Mouse (Mus musculus) kidney, adult 2 months (tissue): ENCODE results near the gene Hmga2.

Experiments
- CTCF ChIP-seq: fragments of 200-500 bp; conservative IDR thresholded peaks from 2 replicates; pipeline ENCODE4 v1.5.1; 2011; ENCODE audit warnings: low read depth, mild to moderate bottlenecking, control low read depth, low read length, moderate library complexity, mixed read lengths; ENCODE audit not compliant: insufficient read depth, insufficient read length
- POLR2A ChIP-seq: fragments of 200-500 bp; IDR thresholded peaks from one replicate; pipeline ENCODE4 v1.6.1; 2011; ENCODE audit warnings: low read depth, low read length, control low read depth

DNA sequence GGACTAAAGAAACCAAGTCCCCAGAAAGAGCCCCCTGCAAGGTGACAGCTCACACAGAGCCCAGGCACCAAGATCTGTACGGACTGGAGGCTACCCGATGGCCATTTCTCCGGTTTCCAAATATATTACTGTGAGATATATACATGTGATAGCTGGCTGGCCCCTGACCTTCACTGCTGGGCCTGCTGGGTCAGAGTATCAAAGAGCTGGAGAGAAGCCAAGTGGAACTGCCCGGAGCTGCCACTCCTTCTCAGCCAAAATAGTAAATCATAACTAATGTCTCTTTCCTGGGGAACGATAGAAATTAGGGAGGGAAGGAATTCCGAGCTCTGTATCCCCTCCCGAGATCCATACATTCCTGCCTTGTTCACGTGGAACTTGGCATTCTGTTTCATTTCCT, 40.0 kb upstream of the Hmga2 start:
- TF ChIP-seq POLR2A, result no peak
- TF ChIP-seq CTCF, result no peak
